Mouse (Mus musculus) intestine, embryonic 15.5 days (tissue): ENCODE measurements around the gene Ssu2. TPM values are rescaled to one million over a fixed set of nuclear protein-coding genes. Genes with fewer than 3 reads are reported as not detected.

Experiments
- ATAC-seq: fragments of 200-750 bp; cut with Nextera tagmentation; 2 replicates; pipeline ENCODE4 v1.8.0; 2017; ENCODE audit warnings: moderate TSS enrichment, moderate library complexity
- H3K27ac ChIP-seq: fragments of 300-500 bp; sonication (generic); 2 replicates; pipeline ENCODE4 v1.5.1; 2015; ENCODE audit warnings: mild to moderate bottlenecking, inconsistent platforms
- H3K27me3 ChIP-seq: fragments of 300-500 bp; sonication (generic); replicated peaks from 2 replicates; pipeline ENCODE4 v1.6.1; 2015; ENCODE audit warnings: inconsistent platforms
- H3K36me3 ChIP-seq: fragments of 300-500 bp; sonication (generic); 2 replicates; pipeline ENCODE4 v1.6.1; 2015; ENCODE audit warnings: inconsistent platforms
- H3K4me1 ChIP-seq: fragments of 300-500 bp; sonication (generic); replicated peaks from 2 replicates; pipeline ENCODE4 v1.6.1; 2015; ENCODE audit warnings: inconsistent platforms
- H3K4me2 ChIP-seq: fragments of 300-500 bp; sonication (generic); replicated peaks from 2 replicates; pipeline ENCODE4 v1.6.1; 2015; ENCODE audit warnings: mild to moderate bottlenecking, inconsistent platforms
- H3K4me3 ChIP-seq: fragments of 300-500 bp; sonication (generic); replicated peaks from 2 replicates; pipeline ENCODE4 v1.5.1; 2015; ENCODE audit warnings: inconsistent platforms
- H3K9ac ChIP-seq: fragments of 300-500 bp; sonication (generic); 2 replicates; pipeline ENCODE4 v1.6.1; 2015; ENCODE audit warnings: inconsistent platforms
- H3K9me3 ChIP-seq: fragments of 300-500 bp; sonication (generic); 2 replicates; pipeline ENCODE4 v1.6.1; 2016; ENCODE audit warnings: inconsistent platforms
- WGBS: fragments of 180-500 bp; shearing (Covaris S2); methylation state at CpG from one replicate; pipeline ENCODE4 v1.1.7; 2015; 5-methylcytosine and 5-hydroxymethylcytosine counted together
- polyA plus RNA-seq: library from polyadenylated mRNA; unstranded; fragments of >200 nt; fragmentation: Nextera tagmentation; extraction: Ambion mirVana; gene quantifications from 2 replicates; pipeline ENCODE4 v1.2.1, GENCODE M21; 2015

The Ssu2 gene
- polyA plus RNA-seq, 1 experiment from 2014 or later: 3.3 TPM

DNA sequence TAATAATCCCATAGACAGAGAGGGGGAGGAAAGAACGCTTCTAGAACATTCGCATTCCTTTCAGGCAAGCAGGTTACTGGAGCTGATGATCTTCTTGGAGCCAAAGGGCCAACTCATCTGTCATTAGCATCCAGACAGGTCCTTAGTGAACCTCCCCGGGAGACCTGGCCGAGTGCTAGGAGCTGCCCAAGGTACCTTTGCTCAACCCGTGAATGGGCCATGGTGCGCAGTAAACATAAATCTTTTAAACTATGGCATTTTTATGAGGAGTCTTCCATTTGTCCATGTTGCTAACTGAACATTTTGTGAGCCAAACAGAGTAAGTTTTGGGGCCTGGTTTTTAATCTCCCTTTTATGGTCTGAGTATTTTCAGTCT lies 56.6 kb downstream of the Ssu2 start:
- no peaks in the 10 kb centered on the region for H3K27me3 ChIP-seq
- no peak overlapping the region for H3K4me2 ChIP-seq
- no peak overlapping the region for H3K9ac ChIP-seq
- H3K36me3 ChIP-seq: no peaks in the 10 kb centered on the region
- ATAC-seq: no peak
- 50% methylated on average over 6 of the region's 6 CpGs for WGBS
- no peaks in the 10 kb centered on the region for H3K9me3 ChIP-seq
- H3K4me1 ChIP-seq: no peaks in the 10 kb centered on the region
- no peak overlapping the region for H3K4me3 ChIP-seq
- no peak overlapping the region for H3K27ac ChIP-seq

DNA sequence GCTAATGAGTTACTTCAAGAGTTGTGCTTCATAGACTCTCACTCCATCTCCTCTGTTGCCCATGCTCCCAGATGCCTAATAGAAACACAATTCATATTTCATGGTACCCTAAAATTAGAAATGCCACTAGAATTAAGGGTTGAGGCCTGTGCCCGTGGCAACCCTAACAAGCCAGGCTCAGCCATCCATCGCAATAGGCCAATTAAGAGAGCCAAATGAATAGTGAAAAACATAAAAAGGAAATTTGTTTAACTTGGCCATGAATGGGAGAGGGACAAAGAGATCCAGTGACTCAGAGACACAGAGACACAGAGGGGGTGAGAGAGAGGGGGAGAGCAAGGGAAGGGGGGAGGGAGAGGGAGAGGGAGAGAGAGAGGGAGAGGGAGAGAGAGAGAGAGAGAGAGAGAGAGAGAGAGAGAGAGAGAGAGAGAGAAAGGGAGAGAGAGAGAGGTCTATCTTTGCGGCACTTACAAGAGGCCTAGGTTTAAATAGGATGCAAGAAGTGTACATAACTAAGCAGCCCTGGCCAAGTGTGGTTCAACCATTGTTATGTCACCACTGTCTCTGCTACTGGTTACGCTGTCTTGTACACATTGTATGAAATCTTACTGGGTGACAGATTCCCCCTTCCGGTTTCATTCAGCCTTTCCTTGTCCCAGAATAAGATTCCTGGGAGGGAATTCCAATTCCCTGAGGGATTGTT lies 57.2 kb downstream of the Ssu2 start:
- Histone ChIP-seq H3K27ac (no peak overlapping the region), H3K27me3 (no peaks in the 10 kb centered on the region), H3K36me3 (no peaks in the 10 kb centered on the region), H3K4me2 (no peak overlapping the region), H3K4me3 (no peak overlapping the region), H3K9me3 (no peaks in the 10 kb centered on the region), H3K9ac (no peak overlapping the region), H3K4me1 (no peaks in the 10 kb centered on the region)
- WGBS: 77% methylated on average over 5 of the region's 5 CpGs
- no peak for ATAC-seq

- no peaks in the 10 kb centered on the region for H3K27me3 ChIP-seq
- no peak overlapping the region for H3K9ac ChIP-seq
- H3K36me3 ChIP-seq: no peaks in the 10 kb centered on the region
- 73% methylated on average over 5 of the region's 5 CpGs for WGBS
- H3K4me2 ChIP-seq: no peak overlapping the region
- H3K4me3 ChIP-seq: no peak overlapping the region
- H3K4me1 ChIP-seq: no peaks in the 10 kb centered on the region
- no peak overlapping the region for H3K27ac ChIP-seq
- no peak for ATAC-seq
- H3K9me3 ChIP-seq: no peaks in the 10 kb centered on the region
Measured at GRCm38 (mm10) chr6:112327793-112328192, 60.0 kb downstream of the Ssu2 start.

GRCm38 (mm10) chr6:112325213-112325612 lies 62.6 kb downstream of the Ssu2 start:
- no peak overlapping the region for H3K4me2 ChIP-seq
- H3K4me3 ChIP-seq: no peak overlapping the region
- no peak overlapping the region for H3K9ac ChIP-seq
- no peaks in the 10 kb centered on the region for H3K4me1 ChIP-seq
- H3K9me3 ChIP-seq: no peaks in the 10 kb centered on the region
- WGBS: 86% methylated on average over 3 of the region's 3 CpGs
- ATAC-seq: no peak
- H3K27ac ChIP-seq: no peak overlapping the region
- no peaks in the 10 kb centered on the region for H3K36me3 ChIP-seq
- no peaks in the 10 kb centered on the region for H3K27me3 ChIP-seq

DNA sequence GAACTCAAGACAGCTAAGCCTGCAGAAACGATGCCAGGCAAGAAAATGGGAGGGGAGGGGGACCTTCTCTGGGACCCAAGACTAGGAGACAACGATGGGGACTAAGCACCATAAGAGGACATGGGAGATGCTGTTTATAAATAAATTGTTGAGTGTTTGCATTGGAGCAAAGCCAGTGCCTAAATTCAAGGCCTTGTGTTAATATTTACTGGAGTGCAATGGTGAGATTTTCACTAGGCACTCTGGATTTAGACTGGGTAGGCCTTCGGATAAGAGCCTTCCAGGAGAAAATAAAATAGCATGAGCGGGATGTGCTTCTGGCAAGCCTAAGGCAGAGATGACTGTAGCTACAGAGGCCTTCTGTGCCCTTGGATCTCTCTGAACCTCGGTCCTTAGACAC lies 64.9 kb downstream of the Ssu2 start:
- H3K27me3 ChIP-seq: no peaks in the 10 kb centered on the region
- no peak overlapping the region for H3K9ac ChIP-seq
- WGBS: 68% methylated on average over 5 of the region's 5 CpGs
- H3K36me3 ChIP-seq: no peaks in the 10 kb centered on the region
- no peak for ATAC-seq
- no peak overlapping the region; the same call in 1 of the 2 replicates for H3K4me2 ChIP-seq
- no peak overlapping the region for H3K4me3 ChIP-seq
- no peaks in the 10 kb centered on the region for H3K4me1 ChIP-seq
- H3K9me3 ChIP-seq: no peaks in the 10 kb centered on the region
- H3K27ac ChIP-seq: no peak overlapping the region

- 74% methylated on average over 5 of the region's 5 CpGs for WGBS
- ATAC-seq: no peak
- H3K4me1 ChIP-seq: no peaks in the 10 kb centered on the region
Measured at GRCm38 (mm10) chr6:112320679-112321078, 67.1 kb downstream of the Ssu2 start.

DNA sequence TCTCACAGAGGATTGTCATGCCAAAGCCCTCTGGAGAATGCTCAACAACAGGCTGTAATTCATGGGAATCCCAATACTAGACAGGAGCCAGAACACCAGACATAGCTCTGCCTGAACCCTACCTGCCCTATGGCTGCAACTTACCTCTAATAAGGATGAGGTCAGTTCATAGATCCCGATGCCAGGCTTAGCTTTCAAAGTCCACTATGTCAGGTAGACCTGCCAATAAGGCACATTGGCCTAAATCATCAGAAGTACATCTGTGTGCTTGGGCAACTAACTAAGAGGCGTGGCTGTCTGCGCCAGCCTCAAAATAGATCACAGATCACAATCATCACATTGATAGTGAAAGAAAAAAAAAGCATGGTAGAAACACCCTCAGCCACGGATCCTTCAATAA lies 68.4 kb downstream of the Ssu2 start:
- no peaks in the 10 kb centered on the region for H3K36me3 ChIP-seq
- no peak overlapping the region for H3K4me3 ChIP-seq
- ATAC-seq: no peak
- no peaks in the 10 kb centered on the region for H3K9me3 ChIP-seq
- WGBS: 84% methylated on average over 4 of the region's 4 CpGs
- no peak overlapping the region for H3K27ac ChIP-seq
- H3K27me3 ChIP-seq: no peaks in the 10 kb centered on the region
- H3K4me2 ChIP-seq: no peak overlapping the region
- no peak overlapping the region for H3K9ac ChIP-seq
- H3K4me1 ChIP-seq: no peaks in the 10 kb centered on the region

More at GRCm38 (mm10) chr6:112320679-112321078, 67.1 kb downstream of the Ssu2 start:
- Histone ChIP-seq H3K27ac (no peak overlapping the region), H3K4me2 (no peak overlapping the region), H3K27me3 (no peaks in the 10 kb centered on the region), H3K9ac (no peak overlapping the region), H3K4me3 (no peak overlapping the region), H3K9me3 (no peaks in the 10 kb centered on the region), H3K36me3 (no peaks in the 10 kb centered on the region)

- Histone ChIP-seq H3K4me2 (no peak overlapping the region), H3K9ac (no peak overlapping the region), H3K4me3 (no peak overlapping the region), H3K27me3 (no peaks in the 10 kb centered on the region), H3K27ac (no peak overlapping the region), H3K4me1 (no peaks in the 10 kb centered on the region), H3K9me3 (no peaks in the 10 kb centered on the region), H3K36me3 (no peaks in the 10 kb centered on the region)
- no peak for ATAC-seq
- WGBS: 35% methylated on average over 4 of the region's 4 CpGs
Measured at GRCm38 (mm10) chr6:112311385-112311784, 76.4 kb downstream of the Ssu2 start.

- Histone ChIP-seq H3K4me1 (peaks cover 5% of the 10 kb centered on the region; the same call in 1 of the 2 replicates), H3K27me3 (no peaks in the 10 kb centered on the region), H3K9ac (no peak overlapping the region), H3K27ac (no peak overlapping the region), H3K4me2 (no peak overlapping the region), H3K9me3 (no peaks in the 10 kb centered on the region), H3K36me3 (no peaks in the 10 kb centered on the region), H3K4me3 (no peak overlapping the region)
- peak; percentile 56; the same call in 1 of the 2 replicates for ATAC-seq
- 42% methylated on average over 6 of the region's 6 CpGs for WGBS
Measured at GRCm38 (mm10) chr6:112309330-112309938, 78.4 kb downstream of the Ssu2 start.

Other genes with a start within 250 kb of the Ssu2 start
- gene Lmcd1, start 114.3 kb downstream of the Ssu2 start, polyA plus RNA-seq: 12.2 and 13.4 TPM in 2 replicates
- 1.1 and 1.4 TPM in 2 replicates for gene Cav3, start 71.5 kb upstream of the Ssu2 start, polyA plus RNA-seq
- 0.20 and 0.33 TPM in 2 replicates for gene Oxtr, start 101.9 kb upstream of the Ssu2 start, polyA plus RNA-seq